Mouse (Mus musculus): ENCODE results near the gene Tradd. TPM values are rescaled to one million over a fixed set of nuclear protein-coding genes. Genes with fewer than 3 reads are reported as not detected.

The Tradd gene
- total RNA-seq, 4 experiments from 2014 or later, result 2.3 to 4.2 (median 3.1) TPM

Small RNAs within 50 kb of the gene (microRNA-seq; reads per million reads assigned to microRNA genes)
- gene Gm27320 (not detected), gene Mir328 (2,559 reads per million, percentile 87 among the genes with 10 or more reads in this experiment)

Other genes with a start within 250 kb of the Tradd start
- not detected for gene Ces3a, start 216.0 kb downstream of the Tradd start, total RNA-seq (2022)
- gene Ces3b, start 180.9 kb downstream of the Tradd start, total RNA-seq (2022), result not detected
- gene Ces4a, start 132.8 kb downstream of the Tradd start, total RNA-seq (2022), result not detected
- gene Cbfb, start 93.9 kb downstream of the Tradd start, total RNA-seq (2022), result 10 to 100 TPM; 87.8 to 96.8 (median 94.6) TPM
- 10 to 100 TPM; 24.7 to 38.2 (median 32.9) TPM for gene D230025D16Rik, start 39.5 kb downstream of the Tradd start, total RNA-seq (2022)
- 1 to 10 TPM; 1.1 to 1.7 (median 1.4) TPM for gene B3gnt9, start 9.5 kb downstream of the Tradd start, total RNA-seq (2022)
- 1 to 10 TPM in 2 of 4 experiments, under 1 TPM in 2; 0.36 to 1.3 (median 0.94) TPM for gene Fbxl8, start within 50 bp of the Tradd start, total RNA-seq (2022)
- 10 to 100 TPM in 2 of 4 experiments, 1 to 10 TPM in 2; 8.8 to 12.6 (median 10.9) TPM for gene Hsf4, start 5.2 kb upstream of the Tradd start, total RNA-seq (2022)
- gene Nol3, start 11.5 kb upstream of the Tradd start, total RNA-seq (2022), result 10 to 100 TPM; 30.0 to 40.5 (median 34.4) TPM
- gene 4931428F04Rik, start 25.3 kb upstream of the Tradd start, total RNA-seq (2022), result under 1 TPM; 0.27 to 0.65 (median 0.42) TPM
- 1 to 10 TPM in 2 of 4 experiments, under 1 TPM in 2; 0.94 to 2.5 (median 1.4) TPM for gene Exoc3l, start 31.5 kb upstream of the Tradd start, total RNA-seq (2022)
- 10 to 100 TPM; 28.1 to 37.8 (median 33.7) TPM for gene E2f4, start 33.1 kb upstream of the Tradd start, total RNA-seq (2022)
- 1 to 10 TPM in 3 of 4 experiments, under 1 TPM in 1; 0.99 to 2.7 (median 1.4) TPM for gene Elmo3, start 41.0 kb upstream of the Tradd start, total RNA-seq (2022)
- gene Lrrc29, start 61.7 kb upstream of the Tradd start, total RNA-seq (2022), result 1 to 10 TPM in 3 of 4 experiments, under 1 TPM in 1; 0.82 to 1.3 (median 1.0) TPM
- gene Tmem208, start 61.7 kb upstream of the Tradd start, total RNA-seq (2022), result 10 to 100 TPM; 20.9 to 24.2 (median 22.9) TPM
- 10 to 100 TPM; 21.1 to 28.8 (median 23.9) TPM for gene Fhod1, start 83.3 kb upstream of the Tradd start, total RNA-seq (2022)
- under 1 TPM; 0.38 to 0.65 (median 0.52) TPM for gene Slc9a5, start 84.2 kb upstream of the Tradd start, total RNA-seq (2022)
- gene Plekhg4, start 108.7 kb upstream of the Tradd start, total RNA-seq (2022), result under 1 TPM in 1 of 4 experiments, not detected in 3; 0.12 TPM
- gene Kctd19, start 148.9 kb upstream of the Tradd start, total RNA-seq (2022), result under 1 TPM in 2 of 4 experiments, not detected in 2; 0.08 to 0.49 TPM
- gene Lrrc36, start 149.0 kb upstream of the Tradd start, total RNA-seq (2022), result under 1 TPM in 2 of 4 experiments, not detected in 2; 0.70 TPM
- gene Tppp3, start 206.9 kb upstream of the Tradd start, total RNA-seq (2022), result 10 to 100 TPM; 22.7 to 38.8 (median 34.2) TPM
- gene Zdhhc1, start 232.3 kb upstream of the Tradd start, total RNA-seq (2022), result 10 to 100 TPM; 10.3 to 11.7 (median 11.4) TPM